ENCODE assay signal across 13 mouse cellular contexts in the genomic region with DNA sequence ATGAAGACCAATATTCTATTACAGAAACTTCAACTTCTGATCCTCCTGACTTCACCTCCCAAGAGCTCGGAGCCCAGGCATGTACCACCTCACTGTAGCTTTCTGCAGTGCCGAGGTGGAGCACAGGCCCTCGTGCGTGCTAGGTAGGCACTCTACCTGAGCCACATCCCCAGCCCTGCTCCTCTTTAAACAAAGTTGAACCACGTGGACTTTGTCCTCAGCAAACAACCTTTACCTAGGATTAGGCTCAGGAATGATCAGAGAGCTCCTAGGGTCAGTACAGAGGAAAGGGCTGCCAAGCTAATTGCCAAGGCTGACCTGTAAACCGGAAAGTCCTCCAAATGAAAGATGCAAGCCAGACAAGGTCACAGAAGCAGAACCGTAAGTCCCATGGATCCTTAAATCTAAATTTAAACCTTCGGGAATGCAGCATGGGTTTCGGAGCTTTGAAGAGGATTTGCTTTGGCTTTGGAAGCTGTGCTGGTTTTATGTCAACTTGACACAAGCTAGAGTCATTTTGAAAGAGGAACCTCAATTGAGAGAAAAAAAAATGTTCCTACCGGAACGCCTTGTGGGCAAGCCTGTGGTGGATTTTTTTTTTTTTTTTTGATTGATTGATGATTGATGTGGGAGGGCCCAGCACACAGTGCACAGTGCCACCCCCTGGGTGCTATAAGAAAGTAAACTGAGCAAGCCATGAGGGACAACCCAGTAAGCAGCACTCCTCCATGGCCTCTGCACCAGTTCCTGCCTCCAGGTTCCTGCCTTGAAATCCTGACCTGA.
DNase-seq lines count a peak whose midpoint lies in the region; ATAC-seq and TF ChIP-seq lines count a peak whose summit lies in the region.
"Had no signal": no experiment of that assay in that cellular context is flagged by ENCODE, and none has a peak within 500 bp of the region (broad histone marks: within the 10 kb centered on the region; RNA-seq: fewer than 3 reads in every experiment).

No protein-coding gene starts in this region.

- H3K9ac ChIP-seq in intestine, postnatal 0 days (ENCODE audit: low read depth, low read length): no peak overlapping the region
- H3K9ac ChIP-seq: embryonic facial prominence, embryonic 15.5 days; forebrain, postnatal 0 days; heart, embryonic 12.5 days had no signal

- H3K9me3 ChIP-seq in intestine, postnatal 0 days (ENCODE audit: control insufficient read depth): no peaks in the 10 kb centered on the region
- H3K9me3 ChIP-seq: embryonic facial prominence, embryonic 15.5 days; heart, embryonic 12.5 days had no signal

- H3K4me1 ChIP-seq in intestine, postnatal 0 days (replicated peaks; ENCODE audit: control insufficient read depth, insufficient read depth, low read length): no peaks in the 10 kb centered on the region
- H3K4me1 ChIP-seq: embryonic facial prominence, embryonic 15.5 days; heart, embryonic 12.5 days had no signal

- TF ChIP-seq CTCF in intestine, postnatal 0 days (IDR thresholded peaks at IDR 0.05; ENCODE audit: low read depth): no peak

- H3K27me3 ChIP-seq in intestine, postnatal 0 days (replicated peaks; ENCODE audit: control insufficient read depth, insufficient read depth, low read length): no peaks in the 10 kb centered on the region
- H3K27me3 ChIP-seq: embryonic facial prominence, embryonic 15.5 days had no signal

- WGBS in intestine, postnatal 0 days: 51% methylated on average over 11 of the region's 11 CpGs

- intact Hi-C loops in left cerebral cortex, postnatal 25 days (cut with DNase I): no loop called here

- no peak overlapping the region; the same call in 1 of the 2 replicates for H3K4me2 ChIP-seq in intestine, postnatal 0 days (replicated peaks; ENCODE audit: low read depth)
- H3K4me2 ChIP-seq: embryonic facial prominence, embryonic 15.5 days; heart, embryonic 12.5 days had no signal

- ATAC-seq in intestine, postnatal 0 days: peak; percentile 47; the same call in 1 of the 2 replicates
- ATAC-seq: forebrain, postnatal 0 days; Patski had no signal

- H3K27ac ChIP-seq in intestine, postnatal 0 days (ENCODE audit: low read depth, low read length): no peak overlapping the region
- H3K27ac ChIP-seq: embryonic facial prominence, embryonic 15.5 days had no signal

- DNase-seq in A20 (ENCODE audit: low read depth, low spot score) (peak; percentile 86), ES-CJ7 (ENCODE audit: low read depth, low spot score) (peak; percentile 38)
- DNase-seq in naive thymus-derived CD4-positive, alpha-beta T cell, adult 2 months (ENCODE audit: low read depth): peak; percentile 23
- no peak for DNase-seq in Muller cell, postnatal 12 days (ENCODE audit: inconsistent ontology term)
- DNase-seq in cerebellum, postnatal 14 days: no peak
- DNase-seq in left cerebral cortex, postnatal 25 days (ENCODE audit: low spot score in 2 of 2): no peak
- DNase-seq: cerebellum, postnatal 36 days; forebrain, postnatal 0 days; thymus, postnatal 14 days had no signal

- no peak overlapping the region for H3K4me3 ChIP-seq in intestine, postnatal 0 days (ENCODE audit: low read depth, low read length)
- H3K4me3 ChIP-seq: embryonic facial prominence, embryonic 15.5 days; heart, embryonic 12.5 days had no signal

- H3K36me3 ChIP-seq in intestine, postnatal 0 days (ENCODE audit: control insufficient read depth, insufficient read depth): no peaks in the 10 kb centered on the region
- H3K36me3 ChIP-seq: embryonic facial prominence, embryonic 15.5 days; heart, embryonic 12.5 days had no signal

Comparison
In these comparisons a context has a peak if more than half of its experiments do, and no peak if none do; other contexts are left out.
1. DNase-seq: peak in A20 (single experiment), ES-CJ7 (single experiment) and naive thymus-derived CD4-positive, alpha-beta T cell, adult 2 months (single experiment); none in Muller cell, postnatal 12 days (single experiment), cerebellum, postnatal 14 days (0 of 2) and left cerebral cortex, postnatal 25 days (0 of 2).